Mouse (Mus musculus) stomach, embryonic 14.5 days (tissue): ENCODE results near the gene Nbea. TPM values are rescaled to one million over a fixed set of nuclear protein-coding genes. Genes with fewer than 3 reads are reported as not detected.

Experiments
- ATAC-seq: fragments of 200-750 bp; cut with Nextera tagmentation; 2 replicates; pipeline ENCODE4 v1.8.0; 2017; ENCODE audit warnings: low read depth, moderate TSS enrichment; ENCODE audit not compliant: insufficient number of reproducible peaks, insufficient read depth, low FRiP score
- H3K27ac ChIP-seq: fragments of 300-500 bp; sonication (generic); 2 replicates; pipeline ENCODE4 v1.5.1; 2014; ENCODE audit warnings: mild to moderate bottlenecking, low read length, moderate library complexity, mixed read lengths
- H3K27me3 ChIP-seq: fragments of 300-500 bp; sonication (generic); 2 replicates; pipeline ENCODE4 v1.6.1; 2014; ENCODE audit warnings: low read length, control low read depth, mixed read lengths; ENCODE audit not compliant: control insufficient read depth, insufficient read depth
- H3K36me3 ChIP-seq: fragments of 300-500 bp; sonication (generic); 2 replicates; pipeline ENCODE4 v1.6.1; 2014; ENCODE audit warnings: mild to moderate bottlenecking, control low read depth, low read length, moderate library complexity, mixed read lengths; ENCODE audit not compliant: control insufficient read depth, insufficient read depth
- H3K4me1 ChIP-seq: fragments of 300-500 bp; sonication (generic); 2 replicates; pipeline ENCODE4 v1.6.1; 2014; ENCODE audit warnings: low read length, control low read depth, mixed read lengths; ENCODE audit not compliant: control insufficient read depth, insufficient read depth
- H3K4me2 ChIP-seq: fragments of 300-500 bp; sonication (generic); replicated peaks from 2 replicates; pipeline ENCODE4 v1.6.1; 2014; ENCODE audit warnings: low read depth, low read length, control low read depth
- H3K4me3 ChIP-seq: fragments of 300-500 bp; sonication (generic); 2 replicates; pipeline ENCODE4 v1.5.1; 2014; ENCODE audit warnings: low read depth, low read length, control low read depth
- H3K9ac ChIP-seq: fragments of 300-500 bp; sonication (generic); replicated peaks from 2 replicates; pipeline ENCODE4 v1.6.1; 2014; ENCODE audit warnings: low read depth, mild to moderate bottlenecking, control low read depth, low read length, moderate library complexity, mixed read lengths
- H3K9me3 ChIP-seq: fragments of 300-500 bp; sonication (generic); 2 replicates; pipeline ENCODE4 v1.6.1; 2016; ENCODE audit warnings: low read depth, low read length, control low read depth; ENCODE audit not compliant: control insufficient read depth
- WGBS: fragments of 180-500 bp; shearing (Covaris S2); extraction: QIAGEN DNeasy Blood & Tissue Kit; methylation state at CpG from one replicate; pipeline ENCODE4 v1.1.7; 2014; 5-methylcytosine and 5-hydroxymethylcytosine counted together
- polyA plus RNA-seq: library from polyadenylated mRNA; unstranded; fragments of >200 nt; fragmentation: Nextera tagmentation; extraction: Ambion mirVana; gene quantifications from 2 replicates; pipeline ENCODE4 v1.2.1, GENCODE M21; 2014

The Nbea gene
- polyA plus RNA-seq, 1 experiment from 2014 or later: 22.1 TPM

GRCm38 (mm10) chr3:56181025-56181424, 2.5 kb downstream of the Nbea start:
- peak overlapping the region; percentile 89 for H3K4me3 ChIP-seq

GRCm38 (mm10) chr3:56157864-56158263, 25.6 kb downstream of the Nbea start:
- H3K4me1 ChIP-seq: no peaks in the 10 kb centered on the region
- no peak overlapping the region for H3K4me2 ChIP-seq
- no peak overlapping the region for H3K27ac ChIP-seq
- H3K4me3 ChIP-seq: no peak overlapping the region
- WGBS: 92% methylated on average over 2 of the region's 2 CpGs
- no peaks in the 10 kb centered on the region for H3K27me3 ChIP-seq
- no peak overlapping the region for H3K9ac ChIP-seq
- ATAC-seq: no peak
- H3K36me3 ChIP-seq: no peaks in the 10 kb centered on the region
- no peaks in the 10 kb centered on the region for H3K9me3 ChIP-seq

More at GRCm38 (mm10) chr3:56181025-56181424, 2.5 kb downstream of the Nbea start:
- ATAC-seq: no peak
- Histone ChIP-seq H3K4me2 (peak overlapping the region; percentile 60), H3K9ac (no peak overlapping the region), H3K9me3 (no peaks in the 10 kb centered on the region), H3K36me3 (no peaks in the 10 kb centered on the region), H3K27ac (no peak overlapping the region), H3K4me1 (peaks cover 2% of the 10 kb centered on the region; the same call in 1 of the 2 replicates), H3K27me3 (no peaks in the 10 kb centered on the region)
- 41% methylated on average over 3 of the region's 3 CpGs for WGBS

GRCm38 (mm10) chr3:56126674-56127073, 56.8 kb downstream of the Nbea start:
- Histone ChIP-seq H3K9me3 (peaks cover 5% of the 10 kb centered on the region; the same call in 1 of the 2 replicates), H3K9ac (no peak overlapping the region), H3K4me3 (no peak overlapping the region), H3K4me1 (no peaks in the 10 kb centered on the region), H3K36me3 (no peaks in the 10 kb centered on the region), H3K27me3 (no peaks in the 10 kb centered on the region), H3K4me2 (no peak overlapping the region), H3K27ac (no peak overlapping the region)
- 81% methylated on average over 3 of the region's 3 CpGs for WGBS
- no peak for ATAC-seq

- no peak overlapping the region for H3K4me3 ChIP-seq
- no peaks in the 10 kb centered on the region for H3K4me1 ChIP-seq
- H3K4me2 ChIP-seq: no peak overlapping the region
- no peaks in the 10 kb centered on the region for H3K36me3 ChIP-seq
- no peaks in the 10 kb centered on the region for H3K27me3 ChIP-seq
- H3K9ac ChIP-seq: no peak overlapping the region
- no peak overlapping the region for H3K27ac ChIP-seq
- ATAC-seq: no peak
- no peaks in the 10 kb centered on the region for H3K9me3 ChIP-seq
These were observed 66.9 kb downstream of the Nbea start for GRCm38 (mm10) chr3:56116647-56117046.

- Histone ChIP-seq H3K27me3 (no peaks in the 10 kb centered on the region), H3K9me3 (no peaks in the 10 kb centered on the region), H3K27ac (no peak overlapping the region), H3K4me1 (no peaks in the 10 kb centered on the region), H3K4me3 (no peak overlapping the region), H3K4me2 (no peak overlapping the region), H3K9ac (no peak overlapping the region), H3K36me3 (no peaks in the 10 kb centered on the region)
- no peak for ATAC-seq
- WGBS: 68% methylated on average over 2 of the region's 2 CpGs
These were observed 75.4 kb downstream of the Nbea start for GRCm38 (mm10) chr3:56108101-56108500.

GRCm38 (mm10) chr3:56097105-56097504, 86.4 kb downstream of the Nbea start:
- WGBS: 43% methylated on average over 5 of the region's 5 CpGs
- Histone ChIP-seq H3K4me2 (no peak overlapping the region), H3K4me3 (no peak overlapping the region), H3K9ac (no peak overlapping the region), H3K27ac (no peak overlapping the region), H3K4me1 (no peaks in the 10 kb centered on the region), H3K36me3 (no peaks in the 10 kb centered on the region), H3K27me3 (no peaks in the 10 kb centered on the region), H3K9me3 (no peaks in the 10 kb centered on the region)
- ATAC-seq: no peak; the same call in 1 of the 2 replicates

- H3K9me3 ChIP-seq: no peaks in the 10 kb centered on the region
- H3K4me2 ChIP-seq: no peak overlapping the region
- no peak for ATAC-seq
- no peak overlapping the region for H3K27ac ChIP-seq
- H3K36me3 ChIP-seq: no peaks in the 10 kb centered on the region
- H3K27me3 ChIP-seq: no peaks in the 10 kb centered on the region
- no peaks in the 10 kb centered on the region for H3K4me1 ChIP-seq
- H3K9ac ChIP-seq: no peak overlapping the region
- 91% methylated on average over 1 of the region's 1 CpGs for whole genome bisulfite sequencing
- H3K4me3 ChIP-seq: no peak overlapping the region
These were observed 104.4 kb downstream of the Nbea start for GRCm38 (mm10) chr3:56079015-56079612.

GRCm38 (mm10) chr3:56067849-56068248, 115.7 kb downstream of the Nbea start:
- H3K36me3 ChIP-seq: no peaks in the 10 kb centered on the region
- no peaks in the 10 kb centered on the region for H3K9me3 ChIP-seq
- 64% methylated on average over 6 of the region's 6 CpGs for WGBS
- H3K4me1 ChIP-seq: no peaks in the 10 kb centered on the region
- H3K27me3 ChIP-seq: no peaks in the 10 kb centered on the region
- ATAC-seq: no peak
- no peak overlapping the region for H3K27ac ChIP-seq
- H3K4me2 ChIP-seq: no peak overlapping the region
- H3K9ac ChIP-seq: no peak overlapping the region
- no peak overlapping the region for H3K4me3 ChIP-seq
